Mouse (Mus musculus) small intestine, adult 2 months (tissue): ENCODE measurements around the gene Ttc7b.

Experiments used
- CTCF ChIP-seq: fragments of 200-500 bp; IDR thresholded peaks from 2 replicates; pipeline ENCODE4 v1.5.1; 2012; ENCODE audit warnings: low read depth, mild to moderate bottlenecking, control low read depth, inconsistent platforms, low read length, moderate library complexity, mixed read lengths; ENCODE audit not compliant: insufficient replicate concordance, insufficient read length; ENCODE audit errors: extremely low read depth
- POLR2A ChIP-seq: fragments of 200-500 bp; IDR thresholded peaks from 2 replicates; pipeline ENCODE4 v1.6.1; 2012; ENCODE audit warnings: low read depth, mild to moderate bottlenecking, control low read depth, inconsistent platforms, low read length, moderate library complexity

GRCm38 (mm10) chr12:100377791-100378190 lies 142.8 kb downstream of the Ttc7b start:
- TF ChIP-seq CTCF (no peak), POLR2A (no peak)
